Mouse (Mus musculus) neural tube, embryonic 13.5 days (tissue): ENCODE results near the gene Tstd3. TPM values are rescaled to one million over a fixed set of nuclear protein-coding genes. Genes with fewer than 3 reads are reported as not detected.
A peak's percentile ranks its signal among the peaks of the same experiment; 100 is the strongest.
"Not testable (repeated sequence)": the region's sequence is repeated elsewhere in the genome, so short reads cannot be mapped to it uniquely, and the experiment has no call there.

Experiments used
- ATAC-seq: fragments of 200-750 bp; cut with Nextera tagmentation; 2 replicates; pipeline ENCODE4 v1.8.0; 2017; ENCODE audit warnings: low read depth, mild to moderate bottlenecking, moderate TSS enrichment, moderate library complexity
- H3K27ac ChIP-seq: fragments of 300-500 bp; sonication (generic); replicated peaks from 2 replicates; pipeline ENCODE4 v1.5.1; 2015; ENCODE audit warnings: moderate library complexity, mild to moderate bottlenecking, inconsistent platforms
- H3K27me3 ChIP-seq: fragments of 300-500 bp; sonication (generic); 2 replicates; pipeline ENCODE4 v1.6.1; 2015; ENCODE audit warnings: mild to moderate bottlenecking, inconsistent platforms
- H3K36me3 ChIP-seq: fragments of 300-500 bp; sonication (generic); 2 replicates; pipeline ENCODE4 v1.6.1; 2015; ENCODE audit warnings: mild to moderate bottlenecking, inconsistent platforms
- H3K4me1 ChIP-seq: fragments of 300-500 bp; sonication (generic); replicated peaks from 2 replicates; pipeline ENCODE4 v1.6.1; 2015; ENCODE audit warnings: inconsistent platforms
- H3K4me2 ChIP-seq: fragments of 300-500 bp; sonication (generic); 2 replicates; pipeline ENCODE4 v1.6.1; 2015; ENCODE audit warnings: inconsistent platforms, mild to moderate bottlenecking, moderate library complexity
- H3K4me3 ChIP-seq: fragments of 300-500 bp; sonication (generic); 2 replicates; pipeline ENCODE4 v1.5.1; 2015; ENCODE audit warnings: mild to moderate bottlenecking, inconsistent platforms
- H3K9ac ChIP-seq: fragments of 300-500 bp; sonication (generic); 2 replicates; pipeline ENCODE4 v1.6.1; 2015; ENCODE audit warnings: moderate library complexity, mild to moderate bottlenecking, inconsistent platforms
- H3K9me3 ChIP-seq: fragments of 300-500 bp; sonication (generic); 2 replicates; pipeline ENCODE4 v1.6.1; 2016; ENCODE audit warnings: inconsistent platforms
- WGBS: fragments of 180-500 bp; shearing (Covaris S2); methylation state at CpG from one replicate; pipeline ENCODE4 v1.1.7; 2015; 5-methylcytosine and 5-hydroxymethylcytosine counted together
- polyA plus RNA-seq: library from polyadenylated mRNA; unstranded; fragments of >200 nt; fragmentation: Nextera tagmentation; extraction: Ambion mirVana; gene quantifications from 2 replicates; pipeline ENCODE4 v1.2.1, GENCODE M21; 2015

Tstd3 gene
- polyA plus RNA-seq, 1 experiment from 2014 or later: 24.8 TPM

- Histone ChIP-seq H3K4me1 (peaks cover 14% of the 10 kb centered on the region), H3K9ac (peak overlapping the region; percentile 90), H3K27me3 (no peaks in the 10 kb centered on the region), H3K4me2 (peak overlapping the region; percentile 67), H3K36me3 (peaks cover 13% of the 10 kb centered on the region), H3K27ac (no peak overlapping the region), H3K9me3 (no peaks in the 10 kb centered on the region), H3K4me3 (peak overlapping the region; percentile 86)
- ATAC-seq: no peak
- WGBS: 7% methylated on average over 9 of the region's 9 CpGs
These were observed 9.9 kb upstream of the Tstd3 start for GRCm38 (mm10) chr4:21776946-21777265.

- peaks cover 8% of the 10 kb centered on the region for H3K36me3 ChIP-seq
- peak overlapping the region; percentile 86 for H3K4me3 ChIP-seq
- ATAC-seq: peak; percentile 98
- WGBS: under 1% methylated on average over 44 of the region's 46 CpGs
- H3K4me2 ChIP-seq: peak overlapping the region; percentile 67
- no peaks in the 10 kb centered on the region for H3K9me3 ChIP-seq
- H3K9ac ChIP-seq: peak overlapping the region; percentile 90
- H3K27me3 ChIP-seq: no peaks in the 10 kb centered on the region
- peaks cover 14% of the 10 kb centered on the region for H3K4me1 ChIP-seq
- H3K27ac ChIP-seq: peak overlapping the region; percentile 43; the same call in 1 of the 2 replicates
These were observed 9.3 kb upstream of the Tstd3 start for GRCm38 (mm10) chr4:21776091-21776945.

- Histone ChIP-seq H3K4me1 (peaks cover 6% of the 10 kb centered on the region), H3K9ac (no peak overlapping the region), H3K4me3 (no peak overlapping the region), H3K4me2 (no peak overlapping the region), H3K9me3 (no peaks in the 10 kb centered on the region), H3K27me3 (no peaks in the 10 kb centered on the region), H3K27ac (no peak overlapping the region), H3K36me3 (no peaks in the 10 kb centered on the region)
- ATAC-seq: no peak
- WGBS: 98% methylated on average over 1 of the region's 1 CpGs
These were observed 5.3 kb upstream of the Tstd3 start for GRCm38 (mm10) chr4:21772306-21772705.

- H3K4me3 ChIP-seq: no peak overlapping the region
- no peaks in the 10 kb centered on the region for H3K27me3 ChIP-seq
These were observed 4.1 kb upstream of the Tstd3 start for GRCm38 (mm10) chr4:21771064-21771463.

GRCm38 (mm10) chr4:21766171-21766862 is 695 bp downstream of the Tstd3 start:
- H3K36me3 ChIP-seq: no peaks in the 10 kb centered on the region
- peak overlapping the region; percentile 51 for H3K4me3 ChIP-seq
- WGBS: 16% methylated on average over 14 of the region's 14 CpGs
- no peaks in the 10 kb centered on the region for H3K27me3 ChIP-seq
- H3K9ac ChIP-seq: peak overlapping the region; percentile 74
- peak overlapping the region; percentile 34 for H3K27ac ChIP-seq
- no peaks in the 10 kb centered on the region for H3K9me3 ChIP-seq
- peaks cover 6% of the 10 kb centered on the region for H3K4me1 ChIP-seq
- H3K4me2 ChIP-seq: peak overlapping the region; percentile 61
- peak; percentile 69 for ATAC-seq

More at GRCm38 (mm10) chr4:21771064-21771463, 4.1 kb upstream of the Tstd3 start:
- peaks cover 4% of the 10 kb centered on the region for H3K4me1 ChIP-seq
- 81% methylated on average over 1 of the region's 1 CpGs for WGBS
- no peak overlapping the region for H3K9ac ChIP-seq
- H3K9me3 ChIP-seq: no peaks in the 10 kb centered on the region
- no peak overlapping the region for H3K27ac ChIP-seq
- no peak overlapping the region for H3K4me2 ChIP-seq
- no peaks in the 10 kb centered on the region for H3K36me3 ChIP-seq
- no peak for ATAC-seq

- Histone ChIP-seq H3K4me2 (no peak overlapping the region), H3K27me3 (no peaks in the 10 kb centered on the region), H3K36me3 (peaks cover 10% of the 10 kb centered on the region), H3K9ac (no peak overlapping the region), H3K4me1 (peaks cover 6% of the 10 kb centered on the region), H3K27ac (no peak overlapping the region), H3K9me3 (no peaks in the 10 kb centered on the region), H3K4me3 (no peak overlapping the region)
- ATAC-seq: no peak
- WGBS: 80% methylated on average over 4 of the region's 4 CpGs
These were observed 3.2 kb downstream of the Tstd3 start for GRCm38 (mm10) chr4:21763827-21764226.

- H3K9ac ChIP-seq: no peak overlapping the region
- ATAC-seq: no peak
- H3K36me3 ChIP-seq: peaks cover 21% of the 10 kb centered on the region
- 90% methylated on average over 9 of the region's 9 CpGs for WGBS
- H3K4me3 ChIP-seq: no peak overlapping the region
- no peak overlapping the region for H3K4me2 ChIP-seq
- H3K9me3 ChIP-seq: no peaks in the 10 kb centered on the region
- no peak overlapping the region for H3K27ac ChIP-seq
- no peaks in the 10 kb centered on the region for H3K27me3 ChIP-seq
- H3K4me1 ChIP-seq: peaks cover 6% of the 10 kb centered on the region
These were observed 5.4 kb downstream of the Tstd3 start for GRCm38 (mm10) chr4:21761416-21762160.

- WGBS: 63% methylated on average over 1 of the region's 1 CpGs
- Histone ChIP-seq H3K9me3 (no peaks in the 10 kb centered on the region), H3K9ac (no peak overlapping the region), H3K4me3 (no peak overlapping the region), H3K4me2 (no peak overlapping the region), H3K27ac (no peak overlapping the region), H3K4me1 (no peaks in the 10 kb centered on the region), H3K36me3 (peaks cover 21% of the 10 kb centered on the region), H3K27me3 (no peaks in the 10 kb centered on the region)
- ATAC-seq: no peak
These were observed 8.2 kb downstream of the Tstd3 start for GRCm38 (mm10) chr4:21758860-21759259.

GRCm38 (mm10) chr4:21755123-21755789 is 11.8 kb downstream of the Tstd3 start:
- ATAC-seq: no peak
- no peaks in the 10 kb centered on the region for H3K9me3 ChIP-seq
- H3K36me3 ChIP-seq: peaks cover 40% of the 10 kb centered on the region
- H3K4me1 ChIP-seq: no peaks in the 10 kb centered on the region
- 77% methylated on average over 4 of the region's 4 CpGs for WGBS
- no peak overlapping the region for H3K9ac ChIP-seq
- H3K27me3 ChIP-seq: no peaks in the 10 kb centered on the region
- no peak overlapping the region for H3K4me2 ChIP-seq
- H3K4me3 ChIP-seq: no peak overlapping the region
- H3K27ac ChIP-seq: no peak overlapping the region

GRCm38 (mm10) chr4:21745723-21746122 is 21.3 kb downstream of the Tstd3 start:
- ATAC-seq: no peak
- no peak overlapping the region for H3K9ac ChIP-seq
- H3K36me3 ChIP-seq: peaks cover 34% of the 10 kb centered on the region
- H3K9me3 ChIP-seq: no peaks in the 10 kb centered on the region
- no peak overlapping the region for H3K4me2 ChIP-seq
- WGBS: 82% methylated on average over 5 of the region's 5 CpGs
- no peaks in the 10 kb centered on the region for H3K4me1 ChIP-seq
- H3K27ac ChIP-seq: no peak overlapping the region
- H3K27me3 ChIP-seq: no peaks in the 10 kb centered on the region
- H3K4me3 ChIP-seq: no peak overlapping the region

- not testable (repeated sequence) for H3K4me3 ChIP-seq, H3K4me1 ChIP-seq, H3K9me3 ChIP-seq, ATAC-seq, H3K27ac ChIP-seq, H3K4me2 ChIP-seq, H3K27me3 ChIP-seq, H3K9ac ChIP-seq
- WGBS: 97% methylated on average over 8 of the region's 8 CpGs
- peaks cover 39% of the 10 kb centered on the region for H3K36me3 ChIP-seq
These were observed 22.9 kb downstream of the Tstd3 start for GRCm38 (mm10) chr4:21744142-21744541.
